Mouse (Mus musculus) testis, adult 2 months (tissue): ENCODE measurements at regions not wholly inside any gene's neighbourhood (a gene's known extent, or its start where the extent isn't known, plus 50 kb on each side); places are given as distances from the start of the nearest gene placed in this dataset.

ENCODE experiments used
- CTCF ChIP-seq: fragments of 200-500 bp; IDR thresholded peaks from 2 replicates; pipeline ENCODE4 v1.5.1; 2012; ENCODE audit warnings: low read depth, mild to moderate bottlenecking, inconsistent platforms, low read length, moderate library complexity; ENCODE audit not compliant: control insufficient read depth, insufficient read depth, insufficient replicate concordance
- POLR2A ChIP-seq: fragments of 200-500 bp; IDR thresholded peaks from 2 replicates; pipeline ENCODE4 v1.6.1; 2012; ENCODE audit warnings: low read depth, mild to moderate bottlenecking, inconsistent platforms, low read length, moderate library complexity; ENCODE audit not compliant: control insufficient read depth

GRCm38 (mm10) chr13:60305028-60305810, 128.1 kb upstream of the Gas1 start:
- TF ChIP-seq CTCF (no peak), POLR2A (no peak)
